Mouse (Mus musculus) small intestine, adult 2 months (tissue): ENCODE data around the gene Tcl1b4. TPM values are rescaled to one million over a fixed set of nuclear protein-coding genes. Genes with fewer than 3 reads are reported as not detected.
A peak's percentile ranks its signal among the peaks of the same experiment; 100 is the strongest.
"Not testable (repeated sequence)": the region's sequence is repeated elsewhere in the genome, so short reads cannot be mapped to it uniquely, and the experiment has no call there.

ENCODE experiments used
- H3K27ac ChIP-seq: fragments of 200-500 bp; 2 replicates; pipeline ENCODE4 v1.5.1; 2012; ENCODE audit warnings: low read depth, low read length, control low read depth, inconsistent platforms; ENCODE audit not compliant: insufficient read depth
- H3K27me3 ChIP-seq: fragments of 200-500 bp; 2 replicates; pipeline ENCODE4 v1.6.1; 2012; ENCODE audit warnings: mild to moderate bottlenecking, moderate library complexity, low read length, inconsistent platforms; ENCODE audit not compliant: control insufficient read depth, insufficient read depth
- H3K36me3 ChIP-seq: fragments of 200-500 bp; 2 replicates; pipeline ENCODE4 v1.6.1; 2012; ENCODE audit warnings: mild to moderate bottlenecking, low read length, control low read depth, inconsistent platforms; ENCODE audit not compliant: control insufficient read depth, insufficient read depth
- H3K4me1 ChIP-seq: fragments of 200-500 bp; 2 replicates; pipeline ENCODE4 v1.6.1; 2012; ENCODE audit warnings: low read length, inconsistent platforms, mixed read lengths; ENCODE audit not compliant: control insufficient read depth, insufficient read depth, insufficient read length
- H3K4me3 ChIP-seq: fragments of 200-500 bp; 2 replicates; pipeline ENCODE4 v1.5.1; 2012; ENCODE audit warnings: low read depth, mild to moderate bottlenecking, control low read depth, inconsistent platforms, low read length, moderate library complexity
- CTCF ChIP-seq: fragments of 200-500 bp; IDR thresholded peaks from 2 replicates; pipeline ENCODE4 v1.5.1; 2012; ENCODE audit warnings: low read depth, mild to moderate bottlenecking, control low read depth, inconsistent platforms, low read length, moderate library complexity, mixed read lengths; ENCODE audit not compliant: insufficient replicate concordance, insufficient read length; ENCODE audit errors: extremely low read depth
- POLR2A ChIP-seq: fragments of 200-500 bp; IDR thresholded peaks from 2 replicates; pipeline ENCODE4 v1.6.1; 2012; ENCODE audit warnings: low read depth, mild to moderate bottlenecking, control low read depth, inconsistent platforms, low read length, moderate library complexity
- WGBS: fragments of 180-500 bp; shearing (Covaris S2); methylation state at CpG from one replicate; pipeline ENCODE4 v1.1.7; 2018; 5-methylcytosine and 5-hydroxymethylcytosine counted together
- polyA plus RNA-seq: library from polyadenylated mRNA; depleted of rRNA; stranded (reverse); fragments of >200 nt; gene quantifications from 2 replicates; pipeline ENCODE4 v1.2.3, GENCODE M21; 2012; rRNA removed

Tcl1b4 gene
- not detected in 2 replicates for polyA plus RNA-seq

GRCm38 (mm10) chr12:105201657-105202056 lies at the start of gene Tcl1b4:
Gene Tcl1b4 (plus strand): TSS chr12:105201957.
- not testable (repeated sequence) for H3K27ac ChIP-seq, H3K4me3 ChIP-seq, H3K4me1 ChIP-seq, H3K27me3 ChIP-seq, H3K36me3 ChIP-seq
- WGBS, result 80% methylated on average over 1 of the region's 1 CpGs

- H3K27ac ChIP-seq, H3K27me3 ChIP-seq, H3K36me3 ChIP-seq, H3K4me3 ChIP-seq, H3K4me1 ChIP-seq: not testable (repeated sequence)
- 61% methylated on average over 4 of the region's 4 CpGs for WGBS
Measured at GRCm38 (mm10) chr12:105155286-105155685, 46.5 kb upstream of the Tcl1b4 start.

- no peak overlapping the region for H3K27ac ChIP-seq
- H3K36me3 ChIP-seq, result no peaks in the 10 kb centered on the region
- WGBS, result 64% methylated on average over 6 of the region's 6 CpGs
- no peak overlapping the region for H3K4me3 ChIP-seq
- H3K27me3 ChIP-seq, result no peaks in the 10 kb centered on the region
- H3K4me1 ChIP-seq, result no peaks in the 10 kb centered on the region
- TF ChIP-seq CTCF, result no peak
- TF ChIP-seq POLR2A, result no peak
Measured at GRCm38 (mm10) chr12:105158842-105159241, 42.9 kb upstream of the Tcl1b4 start.

- Histone ChIP-seq H3K4me1 (no peaks in the 10 kb centered on the region), H3K27ac (no peak within 1 kb of the TSS), H3K36me3 (no peaks in the 10 kb centered on the region), H3K4me3 (no peak within 1 kb of the TSS), H3K27me3 (no peaks in the 10 kb centered on the region)
- no peak for TF ChIP-seq POLR2A
- TF ChIP-seq CTCF, result no peak
- 62% methylated on average over 4 of the region's 4 CpGs for WGBS
Measured at GRCm38 (mm10) chr12:105159390-105159789, 42.4 kb upstream of the Tcl1b4 start, which contains the start of gene Tcl1b1. Gene Tcl1b1 (plus strand): TSS chr12:105159690.

GRCm38 (mm10) chr12:105166734-105167133 lies 35.0 kb upstream of the Tcl1b4 start:
- no peaks in the 10 kb centered on the region; the same call in 1 of the 2 replicates for H3K27me3 ChIP-seq
- H3K4me3 ChIP-seq, result no peak overlapping the region
- no peak overlapping the region for H3K27ac ChIP-seq
- H3K4me1 ChIP-seq, result no peaks in the 10 kb centered on the region
- WGBS, result 62% methylated on average over 3 of the region's 3 CpGs
- no peaks in the 10 kb centered on the region for H3K36me3 ChIP-seq
- no peak for TF ChIP-seq POLR2A
- TF ChIP-seq CTCF, result no peak

GRCm38 (mm10) chr12:105173366-105173765 lies 28.4 kb upstream of the Tcl1b4 start:
- Histone ChIP-seq H3K36me3 (no peaks in the 10 kb centered on the region), H3K27me3 (no peaks in the 10 kb centered on the region; the same call in 1 of the 2 replicates), H3K4me3 (no peak overlapping the region), H3K27ac (no peak overlapping the region), H3K4me1 (no peaks in the 10 kb centered on the region)
- WGBS, result 76% methylated on average over 2 of the region's 2 CpGs
- TF ChIP-seq POLR2A (no peak), CTCF (no peak)

- peak; percentile 21; the same call in 1 of the 2 replicates for TF ChIP-seq CTCF
- H3K36me3 ChIP-seq, H3K4me1 ChIP-seq, H3K4me3 ChIP-seq, H3K27me3 ChIP-seq, H3K27ac ChIP-seq: not testable (repeated sequence)
- WGBS, result 5% methylated on average over 2 of the region's 2 CpGs
Measured at GRCm38 (mm10) chr12:105174318-105174717, 27.4 kb upstream of the Tcl1b4 start.

- H3K4me1 ChIP-seq, H3K27me3 ChIP-seq, H3K27ac ChIP-seq, H3K36me3 ChIP-seq, H3K4me3 ChIP-seq: not testable (repeated sequence)
- 48% methylated on average over 3 of the region's 3 CpGs for WGBS
Measured at GRCm38 (mm10) chr12:105176044-105176443, 25.7 kb upstream of the Tcl1b4 start, which contains the start of gene Tcl1b5. Gene Tcl1b5 (plus strand): TSS chr12:105176344.

- WGBS, result 49% methylated on average over 4 of the region's 4 CpGs
- not testable (repeated sequence) for H3K27ac ChIP-seq, H3K27me3 ChIP-seq, H3K4me3 ChIP-seq, H3K36me3 ChIP-seq, H3K4me1 ChIP-seq
Measured at GRCm38 (mm10) chr12:105181040-105181644, 20.6 kb upstream of the Tcl1b4 start.

- not testable (repeated sequence) for H3K4me3 ChIP-seq, H3K27ac ChIP-seq, H3K36me3 ChIP-seq, H3K27me3 ChIP-seq, H3K4me1 ChIP-seq
- whole genome bisulfite sequencing, result 33% methylated on average over 2 of the region's 2 CpGs
Measured at GRCm38 (mm10) chr12:105188980-105189379, 12.8 kb upstream of the Tcl1b4 start.

GRCm38 (mm10) chr12:105190743-105191142 lies 11.0 kb upstream of the Tcl1b4 start, which contains the start of gene Tcl1b3:
Gene Tcl1b3 (plus strand): TSS chr12:105191043.
- not testable (repeated sequence) for H3K27me3 ChIP-seq, H3K4me1 ChIP-seq, H3K36me3 ChIP-seq, H3K27ac ChIP-seq, H3K4me3 ChIP-seq
- 93% methylated on average over 6 of the region's 6 CpGs for WGBS
